Mouse (Mus musculus): ENCODE measurements around the gene Nol4l.

DNA sequence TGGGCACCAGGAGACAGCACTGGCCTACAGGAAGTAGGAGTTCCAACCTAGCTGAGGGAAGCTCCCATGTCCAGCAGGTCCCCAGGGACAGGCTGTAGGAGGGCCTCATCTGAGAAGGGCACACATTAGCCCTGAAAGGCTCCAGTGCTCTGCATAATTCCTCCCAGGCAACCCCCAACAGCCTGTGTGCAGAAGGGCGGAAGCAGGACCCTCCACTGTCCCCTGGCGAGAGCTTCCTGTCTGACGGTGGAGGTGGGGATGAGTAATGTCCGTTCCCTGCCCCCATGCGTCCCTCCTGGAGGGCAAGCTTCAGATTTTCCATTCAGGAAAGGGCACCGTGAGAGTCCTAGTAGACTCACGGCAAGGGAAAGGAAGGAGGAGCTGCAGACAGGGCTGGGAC lies 97.3 kb downstream of the Nol4l start:
- no peak for TF ChIP-seq CTCF (IDR thresholded peaks at IDR 0.05; ENCODE audit: low read depth)
- no peak for TF ChIP-seq EP300 (IDR thresholded peaks at IDR 0.05; ENCODE audit: low read depth)

Measured in liver, embryonic 14.5 days (tissue).